Mouse (Mus musculus): ENCODE measurements around the gene Fam185a. TPM values are rescaled to one million over a fixed set of nuclear protein-coding genes. Genes with fewer than 3 reads are reported as not detected.

The Fam185a gene
- polyA plus RNA-seq, 1 experiment: 10.3 TPM

- Histone ChIP-seq H3K27ac (ENCODE audit: insufficient read depth, low read length) (peak overlapping the region; percentile 68), H3K4me1 (ENCODE audit: control insufficient read depth, insufficient read depth, low read length) (peaks cover 30% of the 10 kb centered on the region), H3K4me3 (ENCODE audit: insufficient read depth, low read length) (no peak overlapping the region)
- TF ChIP-seq CTCF (IDR thresholded peaks at IDR 0.05; ENCODE audit: borderline replicate concordance, insufficient read depth, low read length): no peak
- TF ChIP-seq POLR2A (IDR thresholded peaks at IDR 0.05; ENCODE audit: low read depth, low read length): no peak
These were observed 76.2 kb downstream of the Fam185a start for GRCm38 (mm10) chr5:21500941-21501340.

GRCm38 (mm10) chr5:21502936-21503610, 78.3 kb downstream of the Fam185a start:
- no peak for TF ChIP-seq POLR2A (IDR thresholded peaks at IDR 0.05; ENCODE audit: low read depth, low read length)
- no peak for TF ChIP-seq CTCF (IDR thresholded peaks at IDR 0.05; ENCODE audit: borderline replicate concordance, insufficient read depth, low read length)
- peak overlapping the region; percentile 95 for H3K27ac ChIP-seq (ENCODE audit: insufficient read depth, low read length)
- H3K4me1 ChIP-seq (ENCODE audit: control insufficient read depth, insufficient read depth, low read length): peaks cover 27% of the 10 kb centered on the region
- H3K4me3 ChIP-seq (ENCODE audit: insufficient read depth, low read length): no peak overlapping the region

GRCm38 (mm10) chr5:21505159-21505558, 80.4 kb downstream of the Fam185a start:
- TF ChIP-seq CTCF (IDR thresholded peaks at IDR 0.05; ENCODE audit: borderline replicate concordance, insufficient read depth, low read length): no peak
- TF ChIP-seq POLR2A (IDR thresholded peaks at IDR 0.05; ENCODE audit: low read depth, low read length): no peak
- Histone ChIP-seq H3K27ac (ENCODE audit: insufficient read depth, low read length) (no peak overlapping the region), H3K4me3 (ENCODE audit: insufficient read depth, low read length) (no peak overlapping the region), H3K4me1 (ENCODE audit: control insufficient read depth, insufficient read depth, low read length) (peaks cover 15% of the 10 kb centered on the region)

- TF ChIP-seq CTCF (IDR thresholded peaks at IDR 0.05; ENCODE audit: borderline replicate concordance, insufficient read depth, low read length) (no peak), POLR2A (IDR thresholded peaks at IDR 0.05; ENCODE audit: low read depth, low read length) (no peak)
- Histone ChIP-seq H3K27ac (ENCODE audit: insufficient read depth, low read length) (peak overlapping the region; percentile 95), H3K4me1 (ENCODE audit: control insufficient read depth, insufficient read depth, low read length) (peaks cover 7% of the 10 kb centered on the region), H3K4me3 (ENCODE audit: insufficient read depth, low read length) (no peak overlapping the region)
These were observed 82.1 kb downstream of the Fam185a start for GRCm38 (mm10) chr5:21506887-21507286.

- Histone ChIP-seq H3K4me1 (ENCODE audit: control insufficient read depth, insufficient read depth, low read length) (peaks cover 12% of the 10 kb centered on the region), H3K4me3 (ENCODE audit: insufficient read depth, low read length) (no peak overlapping the region), H3K27ac (ENCODE audit: insufficient read depth, low read length) (no peak overlapping the region)
- TF ChIP-seq CTCF (IDR thresholded peaks at IDR 0.05; ENCODE audit: borderline replicate concordance, insufficient read depth, low read length) (no peak), POLR2A (IDR thresholded peaks at IDR 0.05; ENCODE audit: low read depth, low read length) (no peak)
These were observed 85.0 kb downstream of the Fam185a start for GRCm38 (mm10) chr5:21509801-21510200.

GRCm38 (mm10) chr5:21513363-21513762, 88.6 kb downstream of the Fam185a start:
- TF ChIP-seq POLR2A (IDR thresholded peaks at IDR 0.05; ENCODE audit: low read depth, low read length) (no peak), CTCF (IDR thresholded peaks at IDR 0.05; ENCODE audit: borderline replicate concordance, insufficient read depth, low read length) (no peak)
- no peak overlapping the region for H3K4me3 ChIP-seq (ENCODE audit: insufficient read depth, low read length)
- H3K4me1 ChIP-seq (ENCODE audit: control insufficient read depth, insufficient read depth, low read length): peaks cover 4% of the 10 kb centered on the region; the same call in 1 of the 2 replicates
- H3K27ac ChIP-seq (ENCODE audit: insufficient read depth, low read length): no peak overlapping the region

GRCm38 (mm10) chr5:21517562-21517961, 92.8 kb downstream of the Fam185a start:
- Histone ChIP-seq H3K27ac (ENCODE audit: insufficient read depth, low read length) (no peak overlapping the region), H3K4me1 (ENCODE audit: control insufficient read depth, insufficient read depth, low read length) (peaks cover 4% of the 10 kb centered on the region; the same call in 1 of the 2 replicates), H3K4me3 (ENCODE audit: insufficient read depth, low read length) (no peak overlapping the region)
- TF ChIP-seq CTCF (IDR thresholded peaks at IDR 0.05; ENCODE audit: borderline replicate concordance, insufficient read depth, low read length): no peak
- no peak for TF ChIP-seq POLR2A (IDR thresholded peaks at IDR 0.05; ENCODE audit: low read depth, low read length)

- Histone ChIP-seq H3K4me1 (ENCODE audit: control insufficient read depth, insufficient read depth, low read length) (no peaks in the 10 kb centered on the region), H3K27ac (ENCODE audit: insufficient read depth, low read length) (no peak overlapping the region), H3K4me3 (ENCODE audit: insufficient read depth, low read length) (no peak overlapping the region)
- no peak for TF ChIP-seq POLR2A (IDR thresholded peaks at IDR 0.05; ENCODE audit: low read depth, low read length)
- no peak for TF ChIP-seq CTCF (IDR thresholded peaks at IDR 0.05; ENCODE audit: borderline replicate concordance, insufficient read depth, low read length)
These were observed 93.4 kb downstream of the Fam185a start for GRCm38 (mm10) chr5:21518207-21518606.

- H3K4me1 ChIP-seq (ENCODE audit: control insufficient read depth, insufficient read depth, low read length): no peaks in the 10 kb centered on the region
- no peak overlapping the region for H3K27ac ChIP-seq (ENCODE audit: insufficient read depth, low read length)
- TF ChIP-seq CTCF (IDR thresholded peaks at IDR 0.05; ENCODE audit: borderline replicate concordance, insufficient read depth, low read length) (no peak), POLR2A (IDR thresholded peaks at IDR 0.05; ENCODE audit: low read depth, low read length) (no peak)
- H3K4me3 ChIP-seq (ENCODE audit: insufficient read depth, low read length): no peak overlapping the region
These were observed 94.4 kb downstream of the Fam185a start for GRCm38 (mm10) chr5:21519166-21519565.

- H3K4me1 ChIP-seq (ENCODE audit: control insufficient read depth, insufficient read depth, low read length): peaks cover 13% of the 10 kb centered on the region
- no peak for TF ChIP-seq POLR2A (IDR thresholded peaks at IDR 0.05; ENCODE audit: low read depth, low read length)
- no peak for TF ChIP-seq CTCF (IDR thresholded peaks at IDR 0.05; ENCODE audit: borderline replicate concordance, insufficient read depth, low read length)
- H3K4me3 ChIP-seq (ENCODE audit: insufficient read depth, low read length): no peak overlapping the region
- no peak overlapping the region for H3K27ac ChIP-seq (ENCODE audit: insufficient read depth, low read length)
These were observed 102.2 kb downstream of the Fam185a start for GRCm38 (mm10) chr5:21526835-21527485.
